Mouse (Mus musculus): ENCODE data around the gene Kansl1.

The Kansl1 gene

DNA sequence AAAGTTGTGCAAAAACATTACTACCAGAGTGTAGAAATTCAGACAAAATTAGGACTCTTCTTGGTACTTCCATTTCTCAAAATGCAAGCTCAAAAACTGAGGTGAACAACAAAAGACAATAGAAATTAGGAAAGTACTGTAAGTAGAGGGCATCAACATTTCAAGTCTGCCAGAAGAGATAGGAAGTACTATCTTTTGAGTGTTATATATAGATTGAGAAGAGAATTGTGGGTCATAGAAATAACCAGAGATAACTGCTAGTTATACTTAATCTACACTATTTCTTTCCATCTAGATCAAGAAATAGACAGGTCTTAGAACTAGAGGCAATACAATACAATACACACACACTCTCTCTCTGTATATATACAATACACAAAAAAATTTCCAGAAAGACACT is 30.2 kb downstream of the Kansl1 start:
- DNase-seq (ENCODE audit: low spot score), result no peak

DNA sequence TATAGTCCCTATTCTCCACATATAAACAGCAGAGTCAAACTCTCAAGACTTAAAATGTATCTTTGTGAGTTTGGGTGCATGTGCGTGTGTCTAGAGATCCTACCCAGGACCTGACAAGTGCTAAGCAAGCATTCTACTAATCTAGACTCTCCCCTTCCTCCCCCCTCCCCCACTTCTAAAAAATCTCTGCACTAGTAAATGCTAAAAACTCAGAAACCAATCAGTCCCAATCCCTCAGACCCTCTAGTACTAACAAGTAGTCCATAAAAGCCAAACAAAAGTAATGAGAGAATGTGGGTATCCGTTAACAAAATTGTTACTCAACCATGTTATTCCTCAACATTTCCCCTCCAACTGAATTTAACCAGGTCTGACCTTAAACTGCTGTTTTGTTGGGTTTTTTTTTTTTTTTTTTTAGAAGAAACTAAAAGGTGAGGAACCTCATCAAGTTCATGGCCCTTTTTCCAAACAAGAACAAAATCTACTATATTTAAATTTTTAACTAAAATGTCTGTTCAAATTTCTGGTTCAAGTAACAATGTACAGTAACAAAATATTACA is 32.2 kb downstream of the Kansl1 start:
- DNase-seq (ENCODE audit: low spot score), result no peak

- DNase-seq (ENCODE audit: low spot score), result no peak
Observed at GRCm38 (mm10) chr11:104435753-104436152, 32.9 kb downstream of the Kansl1 start.

DNA sequence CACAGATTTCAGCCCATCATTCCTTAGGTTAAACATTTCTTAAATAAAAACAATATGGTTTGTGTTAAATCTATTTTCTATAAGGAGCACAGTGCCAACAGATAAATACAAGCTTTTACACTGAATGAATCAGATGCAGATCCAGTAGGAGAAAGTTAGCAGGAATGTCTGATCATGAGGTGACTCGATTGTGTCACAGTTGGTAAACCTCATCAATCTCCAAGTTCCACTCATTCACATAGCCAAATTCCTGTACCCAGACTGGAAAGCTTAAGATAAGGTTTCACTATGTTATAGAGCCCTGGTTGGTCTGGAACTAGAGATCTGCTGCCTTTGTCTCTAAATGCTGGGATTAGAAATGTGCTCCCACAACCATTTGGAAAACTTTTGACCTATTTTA is 33.5 kb downstream of the Kansl1 start:
- no peak for DNase-seq (ENCODE audit: low spot score)

- DNase-seq (ENCODE audit: low spot score), result no peak
Observed at GRCm38 (mm10) chr11:104432251-104432650, 36.4 kb downstream of the Kansl1 start.

DNA sequence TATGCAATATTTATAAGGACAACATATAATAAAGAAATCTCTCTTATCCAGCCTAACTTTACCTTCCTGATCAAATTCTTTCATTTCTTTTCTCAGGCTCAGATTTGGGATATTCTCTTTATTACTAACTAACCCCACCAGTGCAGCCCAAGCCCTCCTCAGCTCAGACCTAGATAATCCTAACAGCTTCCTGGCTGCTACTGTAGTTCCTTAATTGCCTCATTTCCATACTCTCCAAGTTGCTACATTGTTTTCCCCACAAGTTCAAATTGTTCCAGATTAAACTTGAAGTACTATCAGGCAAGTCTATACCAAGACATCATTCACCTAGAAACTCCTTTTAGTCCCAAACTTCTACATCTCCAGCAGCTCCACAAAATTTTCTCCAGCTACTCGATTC is 36.9 kb downstream of the Kansl1 start:
- no peak for DNase-seq (ENCODE audit: low spot score)

- DNase-seq (ENCODE audit: low spot score), result no peak
Observed at GRCm38 (mm10) chr11:104424727-104425416, 43.8 kb downstream of the Kansl1 start.

DNA sequence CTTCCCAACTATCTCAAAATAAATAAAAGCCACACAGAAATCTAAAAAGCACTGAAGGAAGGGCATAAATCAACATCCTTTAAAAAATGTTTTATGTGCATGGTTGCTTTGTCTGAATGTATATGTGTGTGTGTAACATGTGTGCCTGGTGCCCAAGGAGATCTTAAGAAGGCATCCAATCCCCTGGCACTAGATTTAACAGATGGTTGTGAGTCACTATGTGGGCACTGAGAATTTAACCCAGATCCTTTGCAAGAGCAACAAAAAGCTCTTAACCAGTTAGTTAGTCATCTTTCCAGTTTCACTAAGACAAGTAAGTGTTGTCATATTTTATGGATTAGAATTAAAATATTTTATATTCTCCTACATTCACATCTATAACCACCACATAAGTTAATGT is 56.4 kb downstream of the Kansl1 start:
- no peak for DNase-seq (ENCODE audit: low spot score)

DNA sequence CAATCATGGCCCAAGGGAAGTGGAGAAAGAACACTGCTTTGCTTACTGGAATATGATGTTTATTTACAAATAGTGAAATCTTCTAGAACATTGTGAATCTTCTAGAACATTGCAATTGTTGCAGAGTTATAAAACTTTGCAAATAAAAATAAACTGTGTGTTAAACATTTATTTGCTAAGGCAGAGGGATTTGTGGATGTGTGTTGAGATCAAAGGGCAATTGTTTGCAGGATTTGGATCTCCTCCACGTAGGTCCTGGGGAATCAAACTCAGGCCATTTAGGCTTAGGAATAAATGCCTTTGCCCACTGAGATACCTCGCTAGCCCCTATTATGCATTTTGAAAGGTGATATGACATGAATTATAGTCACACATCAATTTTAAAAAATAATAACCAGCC is 61.3 kb downstream of the Kansl1 start:
- no peak for DNase-seq (ENCODE audit: low spot score)

DNA sequence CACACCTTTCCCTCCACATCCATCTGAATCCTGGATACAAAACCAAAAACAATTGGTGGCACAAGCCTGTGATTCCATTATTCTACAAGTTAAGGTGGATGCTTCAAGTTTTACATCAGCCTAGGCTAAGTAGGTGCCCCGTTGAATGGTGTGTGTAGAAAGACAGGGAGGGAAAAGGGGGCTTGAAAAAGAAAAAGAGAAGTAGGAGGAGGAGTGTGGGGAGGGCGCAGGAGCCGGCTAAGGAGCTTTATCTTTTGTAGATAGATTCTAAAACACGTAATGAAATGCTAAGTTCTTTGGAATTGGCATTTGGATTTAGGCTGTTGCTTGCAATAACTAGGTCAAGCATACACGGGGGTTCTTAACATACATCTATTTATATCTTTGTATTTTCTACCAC is 67.7 kb downstream of the Kansl1 start:
- no peak for DNase-seq (ENCODE audit: low spot score)

- no peak for DNase-seq (ENCODE audit: low spot score)
Observed at GRCm38 (mm10) chr11:104399459-104400216, 69.0 kb downstream of the Kansl1 start.

- DNase-seq (ENCODE audit: low spot score), result no peak
Observed at GRCm38 (mm10) chr11:104395648-104396047, 73.0 kb downstream of the Kansl1 start.

DNA sequence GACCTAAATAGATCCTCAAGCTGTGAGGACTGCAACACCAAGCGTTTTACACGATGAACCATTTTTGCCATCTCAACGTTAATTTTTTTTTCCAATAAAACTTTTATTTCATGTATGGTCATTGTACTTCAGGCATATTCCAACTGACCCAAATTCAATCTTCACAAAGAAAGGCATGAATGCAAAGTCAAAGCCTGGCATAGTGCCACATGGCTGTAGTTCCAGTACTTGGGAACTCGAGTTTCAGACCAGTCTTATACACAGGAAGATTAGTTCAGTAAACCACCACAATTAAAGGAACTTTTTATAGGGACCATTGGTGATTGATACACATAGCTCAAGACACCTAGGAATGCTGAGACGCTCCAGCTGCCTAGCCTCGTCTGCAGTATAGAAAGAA is 75.5 kb downstream of the Kansl1 start:
- DNase-seq (ENCODE audit: low spot score), result no peak

GRCm38 (mm10) chr11:104392153-104392552 is 76.5 kb downstream of the Kansl1 start:
- DNase-seq (ENCODE audit: low spot score), result no peak

DNA sequence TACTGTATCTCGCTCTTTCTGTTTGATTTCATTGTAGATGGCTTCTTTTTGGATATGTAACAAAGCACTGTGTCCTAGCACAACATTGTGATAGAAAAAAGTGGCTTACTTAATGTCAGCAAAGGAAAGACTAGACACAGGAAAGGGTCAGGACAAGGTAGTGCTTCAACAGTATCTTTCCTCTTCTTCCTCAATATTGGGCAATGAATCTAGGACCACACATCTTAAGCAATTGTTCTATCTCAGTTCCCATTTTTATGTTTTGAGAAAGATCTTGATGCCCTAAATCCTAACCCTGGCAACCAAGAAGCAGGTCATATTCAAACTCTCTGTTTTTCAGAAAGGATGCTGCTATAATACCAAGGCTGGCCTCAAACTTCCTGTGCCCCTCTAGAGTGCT is 81.4 kb downstream of the Kansl1 start:
- no peak for DNase-seq (ENCODE audit: low spot score)

GRCm38 (mm10) chr11:104386595-104386994 is 82.1 kb downstream of the Kansl1 start:
- no peak for DNase-seq (ENCODE audit: low spot score)

- no peak for DNase-seq (ENCODE audit: low spot score)
Observed at GRCm38 (mm10) chr11:104383167-104383810, 85.4 kb downstream of the Kansl1 start.

- no peak for DNase-seq (ENCODE audit: low spot score)
Observed at GRCm38 (mm10) chr11:104381887-104382286, 86.8 kb downstream of the Kansl1 start.

GRCm38 (mm10) chr11:104379635-104380034 is 89.0 kb downstream of the Kansl1 start:
- no peak for DNase-seq (ENCODE audit: low spot score)

- DNase-seq (ENCODE audit: low spot score), result no peak
Observed at GRCm38 (mm10) chr11:104376291-104376690, 92.4 kb downstream of the Kansl1 start.

GRCm38 (mm10) chr11:104367486-104368190 is 101.0 kb downstream of the Kansl1 start:
- DNase-seq (ENCODE audit: low spot score), result no peak

All from testis, postnatal 14 days (tissue).